In the genomic region with DNA sequence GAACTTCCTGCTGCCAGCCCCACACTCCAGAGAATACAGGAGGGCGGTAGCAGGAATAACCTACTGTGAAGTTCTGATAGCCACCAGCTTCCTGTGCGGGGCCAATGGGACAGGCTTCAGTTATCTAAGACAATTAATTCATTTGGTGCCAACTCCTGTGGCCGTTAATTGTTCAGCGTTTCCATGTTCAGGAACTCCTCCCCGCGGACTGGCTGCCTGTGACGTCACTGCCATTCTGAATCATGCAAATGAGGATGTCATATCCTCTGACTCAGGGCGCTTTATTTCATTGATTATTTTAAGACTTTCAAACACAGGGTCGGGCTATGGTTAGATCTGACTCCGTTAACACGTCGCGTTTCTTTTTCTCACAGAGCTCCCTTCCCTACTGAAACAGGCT, we compare ENCODE assay signal across 8 mouse cellular contexts.
DNase-seq lines count a peak whose midpoint lies in the region; ATAC-seq lines count a peak whose summit lies in the region.

No protein-coding gene starts in this region.

- ATAC-seq in hindbrain, embryonic 13.5 days (ENCODE audit: low FRiP score) = peak; percentile 59
- ATAC-seq in hindbrain, embryonic 12.5 days (ENCODE audit: low FRiP score) = no peak
- peak; percentile 80; the same call in 1 of the 2 replicates for ATAC-seq in heart, embryonic 15.5 days (replicated peaks; ENCODE audit: insufficient number of reproducible peaks, insufficient read depth, low FRiP score, low read depth)
- ATAC-seq in megakaryocyte progenitor cell, adult 5-6 weeks (replicated peaks; ENCODE audit: poor library complexity) = peak; percentile 86
- no peak for ATAC-seq in monocyte, adult 5-6 weeks (replicated peaks; ENCODE audit: insufficient number of reproducible peaks, low FRiP score, low TSS enrichment, poor library complexity, severe bottlenecking)

- 0 out of 2 replicates have a peak, but pooled peaks cover 3% of the 10 kb centered on the region for H3K4me1 ChIP-seq in hindbrain, embryonic 13.5 days (replicated peaks)
- H3K4me1 ChIP-seq in hindbrain, embryonic 12.5 days = no peaks in the 10 kb centered on the region
- H3K4me1 ChIP-seq in heart, embryonic 15.5 days (replicated peaks) = no peaks in the 10 kb centered on the region

- 0 out of 2 replicates have a peak overlapping the region, but pooled peaks have one; percentile 27 for H3K4me2 ChIP-seq in hindbrain, embryonic 13.5 days
- H3K4me2 ChIP-seq in hindbrain, embryonic 12.5 days (replicated peaks) = no peak overlapping the region
- peak overlapping the region; percentile 30 for H3K4me2 ChIP-seq in heart, embryonic 15.5 days

- DNase-seq in c-Kit-positive CD71-negative TER-119-negative erythroid progenitor cells, embryonic 14.5 days (ENCODE audit: low read depth) = peak; percentile 14
- DNase-seq in kidney, postnatal 36 days = peak; percentile 36 to 52
- no peak for DNase-seq in spleen, postnatal 4 days (ENCODE audit: low spot score in 2 of 2)

- no peaks in the 10 kb centered on the region for H3K9me3 ChIP-seq in hindbrain, embryonic 13.5 days
- H3K9me3 ChIP-seq in hindbrain, embryonic 12.5 days (replicated peaks) = no peaks in the 10 kb centered on the region
- H3K9me3 ChIP-seq in heart, embryonic 15.5 days (replicated peaks) = no peaks in the 10 kb centered on the region

- 69% methylated on average over 13 of the region's 13 CpGs for WGBS in hindbrain, embryonic 13.5 days
- 71% methylated on average over 13 of the region's 13 CpGs for WGBS in hindbrain, embryonic 12.5 days
- 61% methylated on average over 13 of the region's 13 CpGs for WGBS in heart, embryonic 15.5 days

- H3K27me3 ChIP-seq in hindbrain, embryonic 13.5 days = no peaks in the 10 kb centered on the region
- H3K27me3 ChIP-seq in hindbrain, embryonic 12.5 days = no peaks in the 10 kb centered on the region
- H3K27me3 ChIP-seq in heart, embryonic 15.5 days = no peaks in the 10 kb centered on the region

- no peak overlapping the region for H3K9ac ChIP-seq in hindbrain, embryonic 13.5 days
- H3K9ac ChIP-seq in hindbrain, embryonic 12.5 days = no peak overlapping the region
- H3K9ac ChIP-seq in heart, embryonic 15.5 days = no peak overlapping the region

- no peak overlapping the region; the same call in 1 of the 2 replicates for H3K4me3 ChIP-seq in hindbrain, embryonic 13.5 days
- H3K4me3 ChIP-seq in hindbrain, embryonic 12.5 days = no peak overlapping the region
- no peak overlapping the region for H3K4me3 ChIP-seq in heart, embryonic 15.5 days

- H3K27ac ChIP-seq in hindbrain, embryonic 13.5 days = no peak overlapping the region
- H3K27ac ChIP-seq in hindbrain, embryonic 12.5 days = no peak overlapping the region
- H3K27ac ChIP-seq in heart, embryonic 15.5 days = peak overlapping the region; percentile 29; the same call in 1 of the 2 replicates

- H3K36me3 ChIP-seq in hindbrain, embryonic 13.5 days = no peaks in the 10 kb centered on the region
- no peaks in the 10 kb centered on the region for H3K36me3 ChIP-seq in hindbrain, embryonic 12.5 days
- H3K36me3 ChIP-seq in heart, embryonic 15.5 days = no peaks in the 10 kb centered on the region

Comparison
In these comparisons a context has a peak if more than half of its experiments do, and no peak if none do; other contexts are left out.
1. ATAC-seq: peak in hindbrain, embryonic 13.5 days (single experiment), heart, embryonic 15.5 days (single experiment) and megakaryocyte progenitor cell, adult 5-6 weeks (single experiment); none in hindbrain, embryonic 12.5 days (single experiment) and monocyte, adult 5-6 weeks (single experiment).
2. DNase-seq: peak in c-Kit-positive CD71-negative TER-119-negative erythroid progenitor cells, embryonic 14.5 days (single experiment) and kidney, postnatal 36 days (2 of 2); none in spleen, postnatal 4 days (0 of 2).